Mouse (Mus musculus): ENCODE measurements around the gene Gabrb2. TPM values are rescaled to one million over a fixed set of nuclear protein-coding genes. Genes with fewer than 3 reads are reported as not detected.

The Gabrb2 gene
- polyA plus RNA-seq, 1 experiment from 2014 or later, result 2.2 TPM

DNA sequence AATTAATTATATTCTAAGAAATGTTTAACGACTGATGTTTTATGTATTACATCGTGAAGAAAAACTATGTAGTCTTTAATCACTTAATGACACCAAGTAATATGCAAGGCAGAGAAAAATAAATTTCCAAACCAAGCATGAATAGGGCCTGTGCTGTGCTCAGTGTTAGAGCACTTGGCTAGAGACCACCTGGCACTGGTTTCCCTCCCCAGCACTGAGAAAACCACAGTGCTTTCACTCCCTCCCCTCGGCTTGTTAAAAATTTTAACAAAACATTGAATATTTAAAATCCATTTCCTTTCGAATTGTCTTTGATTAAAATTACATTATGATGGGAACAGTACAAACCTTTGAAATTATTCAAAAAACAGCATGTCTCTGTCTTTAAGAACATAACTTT lies 151.9 kb downstream of the Gabrb2 start:
- Histone ChIP-seq H3K27ac (ENCODE audit: low read depth, low read length) (no peak overlapping the region), H3K36me3 (ENCODE audit: control insufficient read depth, insufficient read depth, low read length) (no peaks in the 10 kb centered on the region), H3K4me3 (ENCODE audit: low read depth, low read length) (no peak overlapping the region), H3K27me3 (ENCODE audit: control insufficient read depth, insufficient read depth, low read length) (no peaks in the 10 kb centered on the region), H3K4me1 (ENCODE audit: control insufficient read depth, insufficient read depth, low read length) (no peaks in the 10 kb centered on the region), H3K9ac (ENCODE audit: low read depth, low read length) (no peak overlapping the region), H3K4me2 (no peak overlapping the region), H3K9me3 (replicated peaks; ENCODE audit: control insufficient read depth, low read length) (no peaks in the 10 kb centered on the region)
- 76% methylated on average over 4 of the region's 4 CpGs for WGBS (ENCODE audit: insufficient replicate concordance)
- ATAC-seq (replicated peaks; ENCODE audit: insufficient number of reproducible peaks, low FRiP score, low TSS enrichment), result no peak

DNA sequence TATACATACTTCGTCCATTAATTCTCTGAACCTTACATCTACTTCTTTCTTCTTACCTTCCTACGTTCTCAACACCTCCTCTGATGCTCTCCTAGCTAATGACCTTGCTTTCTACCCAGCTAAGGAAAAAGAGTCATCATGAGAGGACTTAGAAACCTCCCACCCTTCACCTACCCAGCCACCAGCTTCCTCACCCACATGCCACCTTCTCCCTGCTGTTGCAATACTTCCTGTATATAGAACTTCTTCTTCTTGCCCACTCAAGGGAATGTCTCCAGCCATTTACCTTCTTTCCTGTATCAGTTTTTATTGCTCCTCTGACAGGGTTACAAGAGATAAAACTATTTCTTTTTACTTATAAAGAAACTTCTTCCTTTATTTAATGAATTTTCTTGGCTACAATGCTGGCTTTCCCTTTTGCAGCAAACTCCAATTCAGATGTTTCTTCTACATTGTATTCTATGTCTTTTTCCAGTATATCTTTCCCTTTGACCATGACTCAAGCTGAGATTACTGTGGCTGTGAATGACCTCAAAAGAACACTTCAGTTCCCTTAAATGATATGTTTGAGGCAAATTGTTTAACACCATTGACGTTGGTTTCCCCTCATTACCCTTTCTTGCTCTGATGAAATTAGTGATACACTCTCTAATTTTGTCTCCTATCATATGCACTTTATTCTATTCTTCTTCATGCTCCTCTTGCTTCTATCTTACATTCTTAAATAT lies 155.8 kb downstream of the Gabrb2 start:
- Histone ChIP-seq H3K36me3 (ENCODE audit: control insufficient read depth, insufficient read depth, low read length) (no peaks in the 10 kb centered on the region), H3K4me3 (ENCODE audit: low read depth, low read length) (no peak overlapping the region), H3K27me3 (ENCODE audit: control insufficient read depth, insufficient read depth, low read length) (no peaks in the 10 kb centered on the region), H3K4me1 (ENCODE audit: control insufficient read depth, insufficient read depth, low read length) (no peaks in the 10 kb centered on the region), H3K4me2 (no peak overlapping the region), H3K9me3 (replicated peaks; ENCODE audit: control insufficient read depth, low read length) (no peaks in the 10 kb centered on the region), H3K9ac (ENCODE audit: low read depth, low read length) (no peak overlapping the region), H3K27ac (ENCODE audit: low read depth, low read length) (no peak overlapping the region)
- no peak for ATAC-seq (replicated peaks; ENCODE audit: insufficient number of reproducible peaks, low FRiP score, low TSS enrichment)
- WGBS (ENCODE audit: insufficient replicate concordance), result 73% methylated on average over 3 of the region's 3 CpGs

DNA sequence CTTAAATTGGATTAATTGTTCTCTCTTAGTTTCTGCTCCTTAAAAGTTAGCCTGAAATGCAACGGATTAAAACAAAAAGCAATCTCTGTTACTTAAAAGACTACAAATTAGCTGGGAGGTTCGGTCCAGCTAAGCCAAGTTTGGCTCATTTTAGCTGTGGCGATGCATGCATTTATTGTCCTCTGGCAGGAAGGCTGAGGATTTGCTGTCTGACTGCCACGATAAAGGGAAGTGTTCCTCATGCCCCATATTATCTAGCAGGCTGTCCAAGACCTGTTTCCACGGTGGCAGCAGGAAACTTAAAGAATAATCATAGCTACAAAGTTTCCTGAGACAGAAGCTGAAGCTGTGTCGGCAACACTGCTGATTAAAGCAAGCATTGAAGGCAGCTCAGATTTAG lies 160.2 kb downstream of the Gabrb2 start:
- Histone ChIP-seq H3K36me3 (ENCODE audit: control insufficient read depth, insufficient read depth, low read length) (no peaks in the 10 kb centered on the region), H3K27me3 (ENCODE audit: control insufficient read depth, insufficient read depth, low read length) (no peaks in the 10 kb centered on the region), H3K27ac (ENCODE audit: low read depth, low read length) (no peak overlapping the region), H3K9me3 (replicated peaks; ENCODE audit: control insufficient read depth, low read length) (no peaks in the 10 kb centered on the region), H3K4me1 (ENCODE audit: control insufficient read depth, insufficient read depth, low read length) (no peaks in the 10 kb centered on the region), H3K4me2 (no peak overlapping the region), H3K4me3 (ENCODE audit: low read depth, low read length) (no peak overlapping the region), H3K9ac (ENCODE audit: low read depth, low read length) (no peak overlapping the region)
- no peak for ATAC-seq (replicated peaks; ENCODE audit: insufficient number of reproducible peaks, low FRiP score, low TSS enrichment)
- WGBS (ENCODE audit: insufficient replicate concordance), result 69% methylated on average over 6 of the region's 6 CpGs

DNA sequence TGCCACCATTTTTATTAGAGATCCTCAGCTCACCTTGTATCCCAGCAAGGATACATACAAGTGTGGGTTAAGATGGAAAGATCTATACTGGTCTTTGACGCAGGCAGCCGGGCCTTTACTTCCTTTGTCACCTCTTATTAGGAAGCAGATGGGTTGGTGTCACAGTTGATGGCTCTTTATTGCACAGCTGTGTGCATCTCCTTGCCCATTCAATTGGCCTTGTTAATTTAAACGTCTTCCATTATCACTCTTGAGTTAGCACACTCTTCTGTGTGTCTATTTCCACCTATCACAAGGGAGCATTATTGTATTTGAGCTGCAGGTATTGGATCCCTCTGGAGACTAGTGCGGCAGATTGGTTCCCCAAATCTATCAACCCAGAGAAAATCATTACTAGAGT lies 161.6 kb downstream of the Gabrb2 start:
- H3K27me3 ChIP-seq (ENCODE audit: control insufficient read depth, insufficient read depth, low read length), result no peaks in the 10 kb centered on the region
- H3K9me3 ChIP-seq (replicated peaks; ENCODE audit: control insufficient read depth, low read length), result no peaks in the 10 kb centered on the region
- no peak overlapping the region for H3K4me2 ChIP-seq
- H3K9ac ChIP-seq (ENCODE audit: low read depth, low read length), result no peak overlapping the region
- H3K4me1 ChIP-seq (ENCODE audit: control insufficient read depth, insufficient read depth, low read length), result no peaks in the 10 kb centered on the region
- no peak overlapping the region for H3K4me3 ChIP-seq (ENCODE audit: low read depth, low read length)
- WGBS (ENCODE audit: insufficient replicate concordance), result 80% methylated on average over 4 of the region's 4 CpGs
- no peak for ATAC-seq (replicated peaks; ENCODE audit: insufficient number of reproducible peaks, low FRiP score, low TSS enrichment)
- H3K36me3 ChIP-seq (ENCODE audit: control insufficient read depth, insufficient read depth, low read length), result no peaks in the 10 kb centered on the region
- H3K27ac ChIP-seq (ENCODE audit: low read depth, low read length), result no peak overlapping the region

DNA sequence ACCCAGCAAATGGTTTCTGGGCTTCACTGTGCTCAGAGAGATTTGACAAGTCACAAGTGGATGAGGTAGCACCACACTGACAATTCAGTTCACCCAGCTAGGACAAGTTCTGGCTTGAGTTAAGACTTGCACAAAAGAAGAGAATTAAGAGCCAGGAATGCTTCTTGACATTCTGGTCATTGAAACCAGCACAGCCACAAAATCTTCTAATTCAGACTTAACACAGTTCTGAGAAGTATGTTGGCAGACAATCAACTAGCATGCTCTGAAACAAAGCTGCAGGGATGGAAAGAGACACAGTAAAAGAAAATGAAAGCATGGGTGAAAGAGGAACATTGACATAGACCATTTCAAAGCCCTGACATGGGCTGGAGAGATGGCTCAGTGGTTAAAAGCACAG lies 162.2 kb downstream of the Gabrb2 start:
- Histone ChIP-seq H3K4me3 (ENCODE audit: low read depth, low read length) (no peak overlapping the region), H3K27me3 (ENCODE audit: control insufficient read depth, insufficient read depth, low read length) (no peaks in the 10 kb centered on the region), H3K36me3 (ENCODE audit: control insufficient read depth, insufficient read depth, low read length) (no peaks in the 10 kb centered on the region), H3K9me3 (replicated peaks; ENCODE audit: control insufficient read depth, low read length) (no peaks in the 10 kb centered on the region), H3K9ac (ENCODE audit: low read depth, low read length) (no peak overlapping the region), H3K4me2 (no peak overlapping the region), H3K27ac (ENCODE audit: low read depth, low read length) (no peak overlapping the region), H3K4me1 (ENCODE audit: control insufficient read depth, insufficient read depth, low read length) (no peaks in the 10 kb centered on the region)
- no peak for ATAC-seq (replicated peaks; ENCODE audit: insufficient number of reproducible peaks, low FRiP score, low TSS enrichment)

DNA sequence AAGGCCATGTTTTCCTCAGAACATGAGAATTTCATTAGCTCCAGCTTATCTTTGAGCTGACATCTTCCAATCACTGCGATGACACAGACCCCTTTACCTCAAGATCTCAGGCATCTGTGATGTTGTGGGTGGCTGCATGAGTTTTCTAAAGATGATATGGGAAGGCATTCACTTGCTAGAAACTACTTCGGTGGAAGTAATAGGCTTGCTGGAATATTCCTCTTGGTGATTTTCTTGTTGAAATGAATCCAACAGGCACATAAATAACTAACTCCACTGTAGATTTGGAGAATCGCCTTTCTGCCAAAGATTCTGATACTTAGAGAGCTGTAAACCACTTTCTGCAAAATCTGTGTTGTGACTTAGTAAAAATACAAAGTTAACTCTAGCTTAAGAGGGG lies 172.9 kb downstream of the Gabrb2 start:
- Histone ChIP-seq H3K9me3 (replicated peaks; ENCODE audit: control insufficient read depth, low read length) (no peaks in the 10 kb centered on the region), H3K4me3 (ENCODE audit: low read depth, low read length) (no peak overlapping the region), H3K27me3 (ENCODE audit: control insufficient read depth, insufficient read depth, low read length) (no peaks in the 10 kb centered on the region), H3K27ac (ENCODE audit: low read depth, low read length) (no peak overlapping the region), H3K36me3 (ENCODE audit: control insufficient read depth, insufficient read depth, low read length) (no peaks in the 10 kb centered on the region), H3K4me2 (no peak overlapping the region), H3K4me1 (ENCODE audit: control insufficient read depth, insufficient read depth, low read length) (no peaks in the 10 kb centered on the region), H3K9ac (ENCODE audit: low read depth, low read length) (no peak overlapping the region)
- no peak for ATAC-seq (replicated peaks; ENCODE audit: insufficient number of reproducible peaks, low FRiP score, low TSS enrichment)
- 66% methylated on average over 3 of the region's 3 CpGs for WGBS (ENCODE audit: insufficient replicate concordance)

DNA sequence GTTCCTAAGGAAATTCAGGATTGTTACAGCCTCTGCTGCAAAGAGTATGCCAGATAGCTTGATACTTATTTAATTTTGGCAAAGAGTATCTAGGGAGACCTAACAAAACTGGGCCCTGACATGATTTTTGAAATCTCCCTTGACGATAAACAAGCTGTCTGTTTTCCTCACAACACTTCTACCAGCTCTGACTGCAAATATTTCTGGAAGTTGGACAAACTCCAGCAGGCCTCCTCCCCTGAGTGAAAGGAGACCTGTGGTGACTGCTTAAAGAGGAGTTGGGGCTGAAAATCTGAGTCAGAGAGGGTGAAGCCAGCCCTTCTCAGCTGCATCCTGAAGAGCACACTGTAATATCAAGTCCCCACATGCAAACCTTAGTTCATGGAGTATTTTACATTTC lies 186.7 kb downstream of the Gabrb2 start:
- no peaks in the 10 kb centered on the region for H3K27me3 ChIP-seq (ENCODE audit: control insufficient read depth, insufficient read depth, low read length)
- 78% methylated on average over 1 of the region's 1 CpGs for WGBS (ENCODE audit: insufficient replicate concordance)
- ATAC-seq (replicated peaks; ENCODE audit: insufficient number of reproducible peaks, low FRiP score, low TSS enrichment), result no peak
- H3K9ac ChIP-seq (ENCODE audit: low read depth, low read length), result no peak overlapping the region
- no peaks in the 10 kb centered on the region for H3K4me1 ChIP-seq (ENCODE audit: control insufficient read depth, insufficient read depth, low read length)
- no peaks in the 10 kb centered on the region for H3K9me3 ChIP-seq (replicated peaks; ENCODE audit: control insufficient read depth, low read length)
- H3K27ac ChIP-seq (ENCODE audit: low read depth, low read length), result no peak overlapping the region
- H3K4me2 ChIP-seq, result no peak overlapping the region
- H3K4me3 ChIP-seq (ENCODE audit: low read depth, low read length), result no peak overlapping the region
- no peaks in the 10 kb centered on the region for H3K36me3 ChIP-seq (ENCODE audit: control insufficient read depth, insufficient read depth, low read length)

DNA sequence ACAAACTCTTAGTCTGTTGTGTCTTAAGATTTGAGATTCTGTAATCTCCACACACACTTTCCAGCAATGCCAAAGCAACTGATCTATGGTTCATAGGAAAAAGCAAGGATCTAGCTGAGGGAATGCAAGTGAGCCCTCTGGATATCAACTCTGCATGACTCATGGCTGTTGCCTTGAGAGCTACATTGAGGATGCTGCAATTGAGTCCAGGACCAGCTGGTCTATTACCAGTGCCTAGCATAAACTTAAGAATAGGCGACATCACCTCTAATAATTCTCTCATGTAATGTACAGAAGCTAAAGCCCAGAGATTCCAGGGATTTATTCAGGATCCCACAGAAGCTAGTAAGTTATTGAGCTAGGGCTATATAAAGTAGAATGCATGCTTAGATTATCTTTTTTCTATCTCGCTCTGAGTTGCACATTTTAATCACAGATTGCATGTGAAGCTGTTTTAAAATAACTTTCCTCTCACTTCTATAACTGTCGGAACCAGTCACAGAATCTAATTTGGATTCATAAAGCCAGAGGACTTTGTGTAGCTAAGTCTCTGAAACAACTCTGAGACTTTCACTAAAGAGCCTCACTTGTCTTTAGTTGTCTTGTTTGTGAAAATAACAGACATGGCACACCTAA lies 189.7 kb downstream of the Gabrb2 start:
- Histone ChIP-seq H3K4me2 (no peak overlapping the region), H3K27me3 (ENCODE audit: control insufficient read depth, insufficient read depth, low read length) (no peaks in the 10 kb centered on the region), H3K9ac (ENCODE audit: low read depth, low read length) (no peak overlapping the region), H3K9me3 (replicated peaks; ENCODE audit: control insufficient read depth, low read length) (no peaks in the 10 kb centered on the region), H3K4me1 (ENCODE audit: control insufficient read depth, insufficient read depth, low read length) (no peaks in the 10 kb centered on the region), H3K27ac (ENCODE audit: low read depth, low read length) (no peak overlapping the region), H3K4me3 (ENCODE audit: low read depth, low read length) (no peak overlapping the region), H3K36me3 (ENCODE audit: control insufficient read depth, insufficient read depth, low read length) (no peaks in the 10 kb centered on the region)
- no peak for ATAC-seq (replicated peaks; ENCODE audit: insufficient number of reproducible peaks, low FRiP score, low TSS enrichment)
- WGBS (ENCODE audit: insufficient replicate concordance), result 69% methylated on average over 3 of the region's 3 CpGs

DNA sequence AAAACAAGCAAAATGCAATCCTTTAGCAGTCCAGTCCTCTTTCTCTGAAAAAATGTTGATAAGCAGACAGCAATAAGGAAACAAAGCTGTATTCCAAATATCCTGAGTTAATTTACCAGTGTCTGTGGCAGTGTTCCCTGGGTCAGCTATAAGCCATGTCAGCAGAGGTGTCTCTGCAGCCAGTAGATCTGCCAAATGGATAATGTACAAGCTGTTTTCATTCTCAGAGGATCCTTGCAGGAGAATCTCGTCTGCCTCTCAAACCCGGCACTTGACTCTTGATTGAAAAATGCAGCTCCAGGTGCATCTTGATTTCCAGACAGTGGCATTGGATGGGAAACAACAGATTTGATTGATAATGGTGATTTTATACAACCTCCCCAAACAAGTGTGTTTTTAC lies 198.6 kb downstream of the Gabrb2 start:
- H3K4me1 ChIP-seq (ENCODE audit: control insufficient read depth, insufficient read depth, low read length), result no peaks in the 10 kb centered on the region
- no peak overlapping the region for H3K9ac ChIP-seq (ENCODE audit: low read depth, low read length)
- 71% methylated on average over 2 of the region's 2 CpGs for WGBS (ENCODE audit: insufficient replicate concordance)
- no peak overlapping the region for H3K4me2 ChIP-seq
- H3K4me3 ChIP-seq (ENCODE audit: low read depth, low read length), result no peak overlapping the region
- H3K27me3 ChIP-seq (ENCODE audit: control insufficient read depth, insufficient read depth, low read length), result no peaks in the 10 kb centered on the region
- no peak for ATAC-seq (replicated peaks; ENCODE audit: insufficient number of reproducible peaks, low FRiP score, low TSS enrichment)
- H3K9me3 ChIP-seq (replicated peaks; ENCODE audit: control insufficient read depth, low read length), result no peaks in the 10 kb centered on the region
- no peaks in the 10 kb centered on the region for H3K36me3 ChIP-seq (ENCODE audit: control insufficient read depth, insufficient read depth, low read length)
- no peak overlapping the region for H3K27ac ChIP-seq (ENCODE audit: low read depth, low read length)
